Mouse (Mus musculus): ENCODE results near the gene Tnfrsf9.

The Tnfrsf9 gene

GRCm38 (mm10) chr4:150937293-150938062 is 23.1 kb downstream of the Tnfrsf9 start:
- DNase-seq (ENCODE audit: low spot score) = no peak

- DNase-seq (ENCODE audit: low spot score) = no peak
Observed at GRCm38 (mm10) chr4:150938063-150938452, 23.7 kb downstream of the Tnfrsf9 start.

GRCm38 (mm10) chr4:150939991-150940651 is 25.8 kb downstream of the Tnfrsf9 start:
- no peak for DNase-seq (ENCODE audit: low spot score)

- no peak for DNase-seq (ENCODE audit: low spot score)
Observed at GRCm38 (mm10) chr4:150944707-150945106, 30.3 kb downstream of the Tnfrsf9 start.

- DNase-seq (ENCODE audit: low spot score) = no peak
Observed at GRCm38 (mm10) chr4:150950972-150951371, 36.6 kb downstream of the Tnfrsf9 start.

- no peak for DNase-seq (ENCODE audit: low spot score)
Observed at GRCm38 (mm10) chr4:150956369-150957105, 42.2 kb downstream of the Tnfrsf9 start.

GRCm38 (mm10) chr4:150957106-150957458 is 42.7 kb downstream of the Tnfrsf9 start:
- DNase-seq (ENCODE audit: low spot score) = no peak

GRCm38 (mm10) chr4:150958536-150958935 is 44.2 kb downstream of the Tnfrsf9 start:
- no peak for DNase-seq (ENCODE audit: low spot score)

- peak; percentile 23 for DNase-seq (ENCODE audit: low spot score)
Observed at GRCm38 (mm10) chr4:150962231-150962630, 47.9 kb downstream of the Tnfrsf9 start.

- peak; percentile 25 for DNase-seq (ENCODE audit: low spot score)
Observed at GRCm38 (mm10) chr4:150963711-150964110, 49.3 kb downstream of the Tnfrsf9 start.

GRCm38 (mm10) chr4:150964635-150965554 is 50.5 kb downstream of the Tnfrsf9 start:
- DNase-seq (ENCODE audit: low spot score) = peak; percentile 88

- DNase-seq (ENCODE audit: low spot score) = no peak
Observed at GRCm38 (mm10) chr4:150965555-150965951, 51.2 kb downstream of the Tnfrsf9 start.

GRCm38 (mm10) chr4:150966556-150966955 is 52.2 kb downstream of the Tnfrsf9 start:
- DNase-seq (ENCODE audit: low spot score) = peak; percentile 57

- DNase-seq (ENCODE audit: low spot score) = no peak
Observed at GRCm38 (mm10) chr4:150968956-150969355, 54.6 kb downstream of the Tnfrsf9 start.

- DNase-seq (ENCODE audit: low spot score) = peak; percentile 38
Observed at GRCm38 (mm10) chr4:150973264-150973663, 58.9 kb downstream of the Tnfrsf9 start.

GRCm38 (mm10) chr4:150975145-150975544 is 60.8 kb downstream of the Tnfrsf9 start:
- no peak for DNase-seq (ENCODE audit: low spot score)

- DNase-seq (ENCODE audit: low spot score) = no peak
Observed at GRCm38 (mm10) chr4:150978156-150978910, 64.0 kb downstream of the Tnfrsf9 start.

GRCm38 (mm10) chr4:150979455-150979854 is 65.1 kb downstream of the Tnfrsf9 start:
- DNase-seq (ENCODE audit: low spot score) = no peak

- no peak for DNase-seq (ENCODE audit: low spot score)
Observed at GRCm38 (mm10) chr4:150980153-150980552, 65.8 kb downstream of the Tnfrsf9 start.

- DNase-seq (ENCODE audit: low spot score) = peak; percentile 30
Observed at GRCm38 (mm10) chr4:150990148-150990547, 75.8 kb downstream of the Tnfrsf9 start.

All from adipocyte (in vitro differentiated cells).